Mouse (Mus musculus) kidney, adult 2 months (tissue): ENCODE data around the gene Arl2. TPM values are rescaled to one million over a fixed set of nuclear protein-coding genes. Genes with fewer than 3 reads are reported as not detected.

ENCODE experiments used
- DNase-seq: peaks from one replicate; pipeline ENCODE4 v3.0.0; 2021
- H3K27ac ChIP-seq: fragments of 200-500 bp; 2 replicates; pipeline ENCODE4 v1.5.1; 2012; ENCODE audit warnings: low read depth, low read length, control low read depth, inconsistent platforms; ENCODE audit not compliant: insufficient read depth
- H3K27me3 ChIP-seq: fragments of 200-500 bp; replicated peaks from 2 replicates; pipeline ENCODE4 v1.6.1; 2012; ENCODE audit warnings: mild to moderate bottlenecking, moderate library complexity, low read length, inconsistent platforms; ENCODE audit not compliant: control insufficient read depth, insufficient read depth
- H3K36me3 ChIP-seq: fragments of 200-500 bp; 2 replicates; pipeline ENCODE4 v1.6.1; 2012; ENCODE audit warnings: mild to moderate bottlenecking, moderate library complexity, low read length, inconsistent platforms; ENCODE audit not compliant: control insufficient read depth, insufficient read depth
- H3K4me1 ChIP-seq: fragments of 200-500 bp; 2 replicates; pipeline ENCODE4 v1.6.1; 2011; ENCODE audit warnings: low read length; ENCODE audit not compliant: control insufficient read depth, insufficient read depth
- H3K4me3 ChIP-seq: fragments of 200-500 bp; 2 replicates; pipeline ENCODE4 v1.5.1; 2011; ENCODE audit warnings: mild to moderate bottlenecking, low read depth, low read length, control low read depth; ENCODE audit not compliant: insufficient read depth
- CTCF ChIP-seq: fragments of 200-500 bp; conservative IDR thresholded peaks from 2 replicates; pipeline ENCODE4 v1.5.1; 2011; ENCODE audit warnings: low read depth, mild to moderate bottlenecking, control low read depth, low read length, moderate library complexity, mixed read lengths; ENCODE audit not compliant: insufficient read depth, insufficient read length
- POLR2A ChIP-seq: fragments of 200-500 bp; IDR thresholded peaks from one replicate; pipeline ENCODE4 v1.6.1; 2011; ENCODE audit warnings: low read depth, low read length, control low read depth
- WGBS: fragments of 180-500 bp; shearing (Covaris S2); methylation state at CpG from one replicate; pipeline ENCODE4 v1.1.7; 2018; 5-methylcytosine and 5-hydroxymethylcytosine counted together
- polyA plus RNA-seq: library from polyadenylated mRNA; depleted of rRNA; stranded (reverse); fragments of >200 nt; gene quantifications from 2 replicates; pipeline ENCODE4 v1.2.3, GENCODE M21; 2012

The Arl2 gene
- polyA plus RNA-seq, 1 experiment = 144 TPM

DNA sequence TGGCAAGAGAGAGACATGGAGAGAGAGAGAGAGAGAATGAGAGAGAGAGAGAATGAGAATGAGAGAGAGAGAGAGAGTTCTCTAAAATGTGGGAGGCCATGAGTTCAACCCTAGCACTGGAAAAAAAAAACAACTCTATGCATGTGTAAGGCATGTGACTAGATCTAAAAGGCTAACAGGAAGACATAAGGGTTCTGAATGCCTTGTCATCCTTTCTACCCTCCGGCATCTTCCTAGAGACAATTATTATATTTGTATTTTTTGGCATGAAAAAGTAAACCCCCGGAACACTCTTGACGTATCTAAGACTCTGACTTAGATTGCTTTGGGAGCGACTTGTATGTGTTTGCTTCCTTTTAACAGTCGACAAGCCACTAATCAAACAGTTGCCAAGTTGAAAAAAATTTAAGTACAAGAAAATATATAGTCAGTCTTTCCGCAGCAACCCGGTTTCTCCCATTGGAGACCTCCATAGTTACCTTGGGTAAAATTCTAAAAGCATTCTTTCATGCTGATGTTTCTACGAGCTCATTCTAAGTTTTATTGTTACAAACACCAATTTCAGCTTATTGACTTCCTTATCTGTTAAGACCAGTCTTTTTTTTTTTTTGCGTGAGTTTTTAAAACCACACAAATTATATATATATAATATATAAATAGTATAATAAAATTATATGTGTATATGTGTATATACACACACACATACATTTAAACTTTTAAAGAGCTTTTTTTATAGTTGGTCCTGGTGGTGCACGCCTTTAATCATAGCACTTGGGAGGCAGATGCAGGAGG, 14.4 kb downstream of the Arl2 start:
- WGBS = 55% methylated on average over 10 of the region's 10 CpGs
- H3K36me3 ChIP-seq = no peaks in the 10 kb centered on the region
- no peaks in the 10 kb centered on the region for H3K27me3 ChIP-seq
- DNase-seq = no peak
- peak overlapping the region; percentile 91 for H3K4me3 ChIP-seq
- no peak for TF ChIP-seq POLR2A
- no peak overlapping the region; the same call in 1 of the 2 replicates for H3K27ac ChIP-seq
- H3K4me1 ChIP-seq = peaks cover 2% of the 10 kb centered on the region; the same call in 1 of the 2 replicates

DNA sequence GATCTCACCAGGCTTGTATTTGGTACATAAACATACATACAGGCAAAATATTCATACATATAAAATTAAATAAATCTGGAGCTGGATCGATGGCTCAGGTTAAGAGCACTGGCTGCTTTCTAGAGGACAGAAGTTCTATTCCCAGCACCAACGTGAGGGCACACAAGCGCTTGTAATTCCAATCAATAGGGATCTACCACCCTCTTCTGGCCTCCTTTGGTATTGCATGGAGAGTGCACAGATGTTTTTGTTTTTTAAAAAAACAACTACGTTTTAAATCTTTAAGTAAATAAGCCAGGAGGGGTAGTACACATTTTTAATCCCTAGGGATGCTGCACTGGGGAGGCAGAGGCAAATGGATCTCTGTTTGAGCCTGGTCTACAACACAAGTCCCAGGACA, 15.1 kb downstream of the Arl2 start:
- Histone ChIP-seq H3K27ac (no peak overlapping the region), H3K4me3 (no peak overlapping the region), H3K4me1 (peaks cover 2% of the 10 kb centered on the region; the same call in 1 of the 2 replicates), H3K27me3 (no peaks in the 10 kb centered on the region), H3K36me3 (no peaks in the 10 kb centered on the region)
- TF ChIP-seq POLR2A (no peak), CTCF (peak; percentile 61)
- 27% methylated on average over 4 of the region's 4 CpGs for WGBS
- DNase-seq = peak; percentile 74

GRCm38 (mm10) chr19:6124898-6125297, 16.4 kb downstream of the Arl2 start:
- Histone ChIP-seq H3K4me3 (no peak overlapping the region), H3K36me3 (no peaks in the 10 kb centered on the region), H3K4me1 (peaks cover 2% of the 10 kb centered on the region; the same call in 1 of the 2 replicates), H3K27ac (no peak overlapping the region), H3K27me3 (no peaks in the 10 kb centered on the region)
- WGBS = 65% methylated on average over 2 of the region's 2 CpGs
- DNase-seq = no peak
- TF ChIP-seq POLR2A = no peak

GRCm38 (mm10) chr19:6123330-6123729, 18.0 kb downstream of the Arl2 start:
- WGBS = 64% methylated on average over 8 of the region's 8 CpGs
- Histone ChIP-seq H3K27ac (no peak overlapping the region), H3K4me1 (peaks cover 5% of the 10 kb centered on the region; the same call in 1 of the 2 replicates), H3K4me3 (no peak overlapping the region), H3K27me3 (no peaks in the 10 kb centered on the region), H3K36me3 (no peaks in the 10 kb centered on the region)
- DNase-seq = no peak
- TF ChIP-seq POLR2A (no peak), CTCF (no peak)

GRCm38 (mm10) chr19:6121761-6122160, 19.6 kb downstream of the Arl2 start:
- H3K36me3 ChIP-seq = no peaks in the 10 kb centered on the region
- H3K4me1 ChIP-seq = peaks cover 5% of the 10 kb centered on the region; the same call in 1 of the 2 replicates
- WGBS = 49% methylated on average over 19 of the region's 19 CpGs
- TF ChIP-seq CTCF (no peak), POLR2A (no peak)
- H3K4me3 ChIP-seq = no peak overlapping the region
- no peak for DNase-seq
- H3K27me3 ChIP-seq = no peaks in the 10 kb centered on the region
- H3K27ac ChIP-seq = no peak overlapping the region

DNA sequence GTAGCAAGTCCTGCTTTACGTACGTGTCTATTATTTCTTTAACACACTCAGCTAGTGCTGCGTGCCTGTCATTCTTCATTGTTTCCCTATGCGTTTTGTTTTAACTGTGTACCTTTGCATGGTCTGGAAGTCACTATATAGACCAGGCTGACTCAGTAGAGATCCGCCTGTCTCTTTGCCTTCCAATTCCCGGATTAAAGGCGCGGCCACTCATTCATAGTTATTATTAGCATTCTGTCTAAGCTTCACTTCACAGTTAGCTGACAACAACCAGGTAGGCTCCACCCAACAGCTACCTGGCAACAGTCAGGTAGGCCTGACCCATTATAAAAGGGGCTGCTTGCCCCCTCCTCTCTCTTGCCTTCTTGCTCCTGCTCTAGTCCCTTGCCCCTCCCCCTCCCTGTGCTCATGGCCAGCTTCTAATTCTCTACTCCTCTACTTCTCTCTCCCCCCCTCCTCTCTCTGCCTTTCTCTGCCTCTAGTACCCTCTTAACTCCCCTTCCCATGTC, 22.6 kb downstream of the Arl2 start:
- Histone ChIP-seq H3K36me3 (no peaks in the 10 kb centered on the region), H3K4me3 (peak overlapping the region; percentile 15), H3K27me3 (no peaks in the 10 kb centered on the region), H3K27ac (peak overlapping the region; percentile 44), H3K4me1 (peaks cover 3% of the 10 kb centered on the region; the same call in 1 of the 2 replicates)
- no peak for DNase-seq
- TF ChIP-seq POLR2A = no peak
- no peak for TF ChIP-seq CTCF
- 3% methylated on average over 8 of the region's 8 CpGs for WGBS

DNA sequence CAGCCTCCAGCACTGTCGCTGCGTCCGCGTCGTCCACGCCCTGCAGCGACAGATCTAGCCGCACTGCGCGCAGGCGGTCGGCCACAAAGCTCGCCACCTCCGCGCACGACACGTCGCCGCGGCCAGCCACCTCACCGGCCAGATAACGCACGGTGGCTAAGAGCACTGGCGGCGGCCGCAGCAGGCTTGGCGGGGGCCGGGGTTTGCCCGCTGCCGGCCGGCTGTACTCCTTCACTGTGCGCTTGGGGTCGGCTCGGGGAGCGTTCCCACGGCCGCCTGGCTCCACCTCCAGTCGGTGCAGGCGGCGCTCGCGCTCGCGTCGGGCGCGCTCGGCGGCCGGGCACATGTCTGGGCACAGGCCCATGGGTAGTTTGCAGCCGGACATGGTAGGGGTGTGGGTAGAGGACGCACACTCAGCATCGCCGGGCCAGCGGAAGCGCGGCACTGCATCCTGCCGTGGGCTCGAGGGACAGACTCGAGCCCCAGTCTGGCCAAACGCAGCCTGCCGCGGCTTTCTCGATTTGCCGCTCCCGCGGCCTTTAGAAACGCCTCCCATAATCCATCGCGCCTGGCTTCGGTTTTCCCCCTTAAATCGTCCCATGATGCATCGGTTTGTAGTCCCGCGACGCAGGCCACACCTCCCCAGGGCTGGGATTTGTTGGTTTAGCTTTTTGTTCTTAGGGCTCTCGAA, 23.2 kb downstream of the Arl2 start, which contains the start of gene Sac3d1:
Gene Sac3d1 (minus strand): TSS at position 665 of the 691 bp plus-strand sequence.
- under 1% methylated on average over 77 of the region's 77 CpGs for WGBS
- H3K27me3 ChIP-seq = no peaks in the 10 kb centered on the region
- no peaks in the 10 kb centered on the region for H3K36me3 ChIP-seq
- TF ChIP-seq POLR2A (peak; percentile 16), CTCF (no peak)
- H3K27ac ChIP-seq = peak within 1 kb of the TSS; percentile 44
- peaks cover 3% of the 10 kb centered on the region; the same call in 1 of the 2 replicates for H3K4me1 ChIP-seq
- peak; percentile 95 for DNase-seq
- H3K4me3 ChIP-seq = peak within 1 kb of the TSS; percentile 77
